Mouse (Mus musculus) lung, embryonic 16.5 days (tissue): ENCODE measurements around the gene 1700029P11Rik. TPM values are rescaled to one million over a fixed set of nuclear protein-coding genes. Genes with fewer than 3 reads are reported as not detected.

Source experiments
- ATAC-seq: fragments of 200-750 bp; cut with Nextera tagmentation; 2 replicates; pipeline ENCODE4 v1.8.0; 2017; ENCODE audit warnings: low read depth, mild to moderate bottlenecking, moderate library complexity
- H3K27ac ChIP-seq: fragments of 300-500 bp; sonication (generic); 2 replicates; pipeline ENCODE4 v1.5.1; 2014; ENCODE audit warnings: mild to moderate bottlenecking, control low read depth, low read length
- H3K27me3 ChIP-seq: fragments of 300-500 bp; sonication (generic); 2 replicates; pipeline ENCODE4 v1.6.1; 2014; ENCODE audit warnings: low read depth, low read length, mixed read lengths; ENCODE audit not compliant: control insufficient read depth, insufficient read depth
- H3K36me3 ChIP-seq: fragments of 300-500 bp; sonication (generic); 2 replicates; pipeline ENCODE4 v1.6.1; 2014; ENCODE audit warnings: low read length; ENCODE audit not compliant: control insufficient read depth, insufficient read depth
- H3K4me1 ChIP-seq: fragments of 300-500 bp; sonication (generic); replicated peaks from 2 replicates; pipeline ENCODE4 v1.6.1; 2014; ENCODE audit warnings: low read length, mixed read lengths; ENCODE audit not compliant: control insufficient read depth, insufficient read depth
- H3K4me2 ChIP-seq: fragments of 300-500 bp; sonication (generic); 2 replicates; pipeline ENCODE4 v1.6.1; 2014; ENCODE audit warnings: low read depth, low read length, control low read depth
- H3K4me3 ChIP-seq: fragments of 300-500 bp; sonication (generic); 2 replicates; pipeline ENCODE4 v1.5.1; 2014; ENCODE audit warnings: mild to moderate bottlenecking, low read length, control low read depth
- H3K9ac ChIP-seq: fragments of 300-500 bp; sonication (generic); 2 replicates; pipeline ENCODE4 v1.6.1; 2014; ENCODE audit warnings: low read length, control low read depth
- H3K9me3 ChIP-seq: fragments of 300-500 bp; sonication (generic); 2 replicates; pipeline ENCODE4 v1.6.1; 2016; ENCODE audit warnings: low read length; ENCODE audit not compliant: control insufficient read depth
- WGBS: fragments of 180-500 bp; shearing (Covaris S2); extraction: QIAGEN DNeasy Blood & Tissue Kit; methylation state at CpG from one replicate; pipeline ENCODE4 v1.1.7; 2014; 5-methylcytosine and 5-hydroxymethylcytosine counted together
- polyA plus RNA-seq: library from polyadenylated mRNA; unstranded; fragments of >200 nt; fragmentation: Nextera tagmentation; extraction: Ambion mirVana; gene quantifications from 2 replicates; pipeline ENCODE4 v1.2.1, GENCODE M21; 2015

1700029P11Rik gene
- polyA plus RNA-seq, 1 experiment from 2014 or later = not detected

DNA sequence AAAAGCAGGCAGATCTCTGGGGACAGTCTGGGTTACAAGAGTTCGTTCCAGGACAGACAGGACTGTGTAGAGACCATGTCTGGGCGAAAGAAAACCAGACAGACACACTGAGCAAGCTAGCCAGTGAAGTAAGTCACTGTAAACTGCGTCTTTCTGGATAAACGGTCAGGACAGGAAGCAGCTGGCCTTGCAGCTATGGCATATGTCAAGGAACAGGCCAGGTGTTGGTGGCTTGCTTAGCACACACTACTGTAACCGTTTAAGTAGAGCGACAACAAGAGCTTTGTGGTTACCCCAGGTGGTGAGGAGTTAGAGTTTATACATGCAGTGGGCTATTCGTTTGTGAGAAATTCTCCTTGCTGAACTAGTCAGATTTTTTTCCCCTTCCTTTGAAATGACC, 47.4 kb downstream of the 1700029P11Rik start:
- WGBS = 81% methylated on average over 7 of the region's 7 CpGs
- H3K4me1 ChIP-seq = no peaks in the 10 kb centered on the region

More for the DNA sequence above, 47.4 kb downstream of the 1700029P11Rik start:
- no peaks in the 10 kb centered on the region for H3K27me3 ChIP-seq
- H3K9ac ChIP-seq = no peak overlapping the region
- peaks cover 41% of the 10 kb centered on the region for H3K36me3 ChIP-seq
- H3K27ac ChIP-seq = no peak overlapping the region
- ATAC-seq = no peak
- no peaks in the 10 kb centered on the region for H3K9me3 ChIP-seq
- H3K4me3 ChIP-seq = no peak overlapping the region
- no peak overlapping the region for H3K4me2 ChIP-seq

Other genes starting within 250 kb of the 1700029P11Rik start
- 25.7 and 32.0 TPM in 2 replicates for gene Zc3h7b, start 235.5 kb upstream of the 1700029P11Rik start, polyA plus RNA-seq
- gene Rangap1, start 235.0 kb upstream of the 1700029P11Rik start, polyA plus RNA-seq = 94.6 and 95.7 TPM in 2 replicates
- 32.4 and 39.8 TPM in 2 replicates for gene Tef, start 178.1 kb upstream of the 1700029P11Rik start, polyA plus RNA-seq
- gene Tob2, start 121.7 kb upstream of the 1700029P11Rik start, polyA plus RNA-seq = 32.3 and 36.0 TPM in 2 replicates
- gene Phf5a, start 108.6 kb upstream of the 1700029P11Rik start, polyA plus RNA-seq = 146 and 148 TPM in 2 replicates
- 171 and 180 TPM in 2 replicates for gene Aco2, start 108.2 kb upstream of the 1700029P11Rik start, polyA plus RNA-seq
- gene Polr3h, start 54.3 kb upstream of the 1700029P11Rik start, polyA plus RNA-seq = 64.5 and 65.1 TPM in 2 replicates
- gene Csdc2, start 43.8 kb upstream of the 1700029P11Rik start, polyA plus RNA-seq = 10.0 and 10.7 TPM in 2 replicates
- 37.7 and 41.7 TPM in 2 replicates for gene Pmm1, start 19.6 kb upstream of the 1700029P11Rik start, polyA plus RNA-seq
- 72.0 and 77.0 TPM in 2 replicates for gene Xrcc6, start 7.3 kb downstream of the 1700029P11Rik start, polyA plus RNA-seq
- gene Desi1, start 53.3 kb downstream of the 1700029P11Rik start, polyA plus RNA-seq = 21.6 and 22.7 TPM in 2 replicates
- gene Snu13, start 67.1 kb downstream of the 1700029P11Rik start, polyA plus RNA-seq = 260 and 272 TPM in 2 replicates
- not detected in 2 replicates for gene 4930407I10Rik, start 78.6 kb downstream of the 1700029P11Rik start, polyA plus RNA-seq
- not detected in 2 replicates for gene Mei1, start 89.5 kb downstream of the 1700029P11Rik start, polyA plus RNA-seq
- gene Ccdc134, start 147.4 kb downstream of the 1700029P11Rik start, polyA plus RNA-seq = 16.9 and 17.1 TPM in 2 replicates
- 105 and 108 TPM in 2 replicates for gene Srebf2, start 166.6 kb downstream of the 1700029P11Rik start, polyA plus RNA-seq
- gene Shisa8, start 232.3 kb downstream of the 1700029P11Rik start, polyA plus RNA-seq = 0.52 and 0.55 TPM in 2 replicates
- not detected in 2 replicates for gene Tnfrsf13c, start 243.8 kb downstream of the 1700029P11Rik start, polyA plus RNA-seq